Mouse (Mus musculus): ENCODE results near the gene Slc27a5. TPM values are rescaled to one million over a fixed set of nuclear protein-coding genes. Genes with fewer than 3 reads are reported as not detected.

Slc27a5 gene
- total and polyA plus RNA-seq, 3 experiments, result 0.04 TPM; not detected in 2

DNA sequence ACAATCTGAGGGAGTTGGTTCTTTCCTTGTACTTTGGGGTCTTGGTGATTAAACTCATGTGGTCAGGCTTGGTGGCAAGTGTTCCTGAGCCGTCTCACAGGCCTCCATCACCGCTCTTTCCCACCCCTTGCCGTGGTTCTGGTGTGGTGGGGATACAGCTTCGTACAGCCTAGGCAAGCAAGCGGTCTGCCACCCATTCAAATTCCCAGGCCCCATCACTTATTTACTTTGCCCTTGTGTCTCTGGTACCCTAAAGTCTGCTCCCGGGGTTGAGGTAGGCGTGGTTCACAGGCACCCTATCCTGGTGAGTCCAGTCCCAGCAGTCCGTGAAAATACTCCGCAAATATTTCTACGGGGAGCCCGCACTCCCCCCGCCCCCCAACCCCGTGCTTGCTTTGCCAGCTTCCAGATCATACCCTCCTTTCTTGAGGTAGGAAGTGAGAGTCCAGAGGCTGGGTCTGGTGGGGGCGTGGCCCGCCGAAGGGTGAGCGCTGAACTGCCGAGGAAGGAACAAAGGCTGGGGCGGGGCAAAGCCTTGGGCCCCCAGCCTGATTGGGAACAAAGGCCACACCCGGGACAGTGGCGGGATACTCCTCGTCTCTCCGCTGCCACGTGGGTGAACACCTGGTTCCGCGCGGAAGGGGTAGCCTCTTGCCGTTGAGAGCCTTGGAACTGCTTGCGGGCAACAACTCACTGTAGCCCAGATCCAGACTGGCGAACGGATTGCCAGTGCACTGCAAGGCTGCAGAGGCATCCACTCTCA is 25.0 kb upstream of the Slc27a5 start:
- Histone ChIP-seq H3K4me1 (ENCODE audit: control insufficient read depth in 1 of 2, insufficient read depth in 2 of 2) (peaks cover 10 to 35% of the 10 kb centered on the region in 2 experiments; a peak in 3 of 4 replicates), H3K4me3 (replicated peaks in 1 of 3; ENCODE audit: low read depth in 2 of 3, low read length in 2 of 3, poor library complexity in 1 of 3) (peak overlapping the region in 2 of 3 experiments; percentile 44 to 92), H3K27ac (ENCODE audit: insufficient read depth, low read depth) (peak overlapping the region; percentile 44), H3K9ac (ENCODE audit: insufficient read depth, low read depth) (peak overlapping the region; percentile 8; the same call in 1 of the 2 replicates), H3K36me3 (replicated peaks in 1 of 2; ENCODE audit: control insufficient read depth in 1 of 2, insufficient read depth in 1 of 2, low read length in 1 of 2) (peaks cover 21 to 28% of the 10 kb centered on the region in 2 experiments), H3K9me3 (replicated peaks; ENCODE audit: low read length) (no peaks in the 10 kb centered on the region), H3K4me2 (ENCODE audit: insufficient read depth, low read depth, poor library complexity, severe bottlenecking) (peak overlapping the region; percentile 84), H3K79me2 (replicated peaks; ENCODE audit: control insufficient read depth, extremely low read depth, insufficient read depth, poor library complexity, severe bottlenecking) (peaks cover 30% of the 10 kb centered on the region), H3K27me3 (replicated peaks) (peaks cover 11% of the 10 kb centered on the region)
- DNase-seq (ENCODE audit: extremely low read depth), result peak; percentile 91
- dilution Hi-C loops (cut with MboI; ENCODE audit: extremely low pct_ligation_motif_present, extremely low pct_unique_long_range_greater_than_20kb, low sequenced_read_pairs) (no loop called here), in situ Hi-C loops (cut with MboI; ENCODE audit: low pct_ligation_motif_present, low pct_unique_long_range_greater_than_20kb, low sequenced_read_pairs) (loop anchor here (25.0 kb wide), 1 partner anchor 536 kb away; the partner anchor contains the start of gene Zfp606)
- no peak for TF ChIP-seq ZC3H11A (IDR thresholded peaks at IDR 0.05; ENCODE audit: low read depth, low read length)
- no peak for TF ChIP-seq GABPA (IDR thresholded peaks at IDR 0.05; ENCODE audit: insufficient replicate concordance, low read depth, low read length)
- TF ChIP-seq ZMIZ1 (IDR thresholded peaks at IDR 0.05; ENCODE audit: low read depth, low read length), result peak; percentile 62; the same call in 1 of the 2 replicates
- TF ChIP-seq JUN (IDR thresholded peaks at IDR 0.05; ENCODE audit: insufficient read depth, low read depth, low read length), result no peak
- peak; percentile 65 for TF ChIP-seq IRF4 (IDR thresholded peaks at IDR 0.05; ENCODE audit: low read depth, low read length)
- TF ChIP-seq RCOR1 (conservative IDR thresholded peaks at IDR 0.05; ENCODE audit: low read depth, low read length), result no peak
- TF ChIP-seq USF2 (conservative IDR thresholded peaks at IDR 0.05; ENCODE audit: low read depth, low read length), result 0 out of 2 replicates have a peak, but pooled peaks have one; percentile 28
- TF ChIP-seq BHLHE40 (IDR thresholded peaks at IDR 0.05; ENCODE audit: low read depth, low read length), result peak; percentile 46
- TF ChIP-seq MAFK (IDR thresholded peaks at IDR 0.05; ENCODE audit: insufficient replicate concordance, low read length), result no peak
- TF ChIP-seq SIN3A (IDR thresholded peaks at IDR 0.05; ENCODE audit: low read length), result peak; percentile 42; the same call in 1 of the 2 replicates
- no peak for TF ChIP-seq SMC3 (IDR thresholded peaks at IDR 0.05; ENCODE audit: low read depth, low read length)
- TF ChIP-seq TBP (conservative IDR thresholded peaks at IDR 0.05; ENCODE audit: low read depth, low read length), result no peak
- TF ChIP-seq NELFE (IDR thresholded peaks at IDR 0.05; ENCODE audit: low read depth, low read length), result no peak
- TF ChIP-seq JUND (conservative IDR thresholded peaks at IDR 0.05; ENCODE audit: low read depth, low read length), result no peak
- peak; percentile 33 for TF ChIP-seq USF1 (IDR thresholded peaks at IDR 0.05; ENCODE audit: low read depth, low read length)
- peak; percentile 92 for TF ChIP-seq MXI1 (IDR thresholded peaks at IDR 0.05; ENCODE audit: low read depth, low read length)
- peak; percentile 35; the same call in 1 of the 2 replicates for TF ChIP-seq NRF1 (IDR thresholded peaks at IDR 0.05; ENCODE audit: low read depth, low read length)
- TF ChIP-seq EP300 (IDR thresholded peaks at IDR 0.05; ENCODE audit: low read length), result peak; percentile 48; the same call in 1 of the 2 replicates
- peak; percentile 77 for TF ChIP-seq ELF1 (IDR thresholded peaks at IDR 0.05; ENCODE audit: low read depth, low read length)
- no peak for TF ChIP-seq UBTF (IDR thresholded peaks at IDR 0.05; ENCODE audit: low read depth, low read length)
- TF ChIP-seq POLR2AphosphoS2 (IDR thresholded peaks at IDR 0.05; ENCODE audit: low read depth, low read length), result no peak
- TF ChIP-seq E2F4 (IDR thresholded peaks at IDR 0.05; ENCODE audit: insufficient replicate concordance, low read depth, low read length), result 0 out of 2 replicates have a peak, but pooled peaks have one; percentile 69
- TF ChIP-seq CTCF (conservative IDR thresholded peaks at IDR 0.05 in 1 of 2, IDR thresholded peaks at IDR 0.05 in 1 of 2; ENCODE audit: low read depth in 2 of 2, low read length in 2 of 2), result no peak
- TF ChIP-seq MAX (IDR thresholded peaks at IDR 0.05; ENCODE audit: low read length), result peak; percentile 99
- peak; percentile 38; the same call in 1 of the 2 replicates for TF ChIP-seq ETS1 (conservative IDR thresholded peaks at IDR 0.05; ENCODE audit: low read depth, low read length)
- 0 out of 2 replicates have a peak, but pooled peaks have one; percentile 37 for TF ChIP-seq MAZ (IDR thresholded peaks at IDR 0.05; ENCODE audit: low read depth, low read length)
- no peak for TF ChIP-seq RAD21 (IDR thresholded peaks at IDR 0.05; ENCODE audit: low read depth, low read length)
- TF ChIP-seq MYC (IDR thresholded peaks at IDR 0.05; ENCODE audit: low read depth, low read length), result peak; percentile 91
- no peak for TF ChIP-seq CHD2 (IDR thresholded peaks at IDR 0.05; ENCODE audit: low read length)
- TF ChIP-seq HCFC1 (IDR thresholded peaks at IDR 0.05; ENCODE audit: low read depth, low read length), result 0 out of 2 replicates have a peak, but pooled peaks have one; percentile 35
- 0 out of 2 replicates have a peak, but pooled peaks have one; percentile 38 for TF ChIP-seq KAT2A (IDR thresholded peaks at IDR 0.05; ENCODE audit: insufficient replicate concordance, low read length)
- no peak for TF ChIP-seq ZKSCAN1 (IDR thresholded peaks at IDR 0.05; ENCODE audit: borderline replicate concordance, low read depth, low read length)
- TF ChIP-seq TCF12 (IDR thresholded peaks at IDR 0.05; ENCODE audit: low read depth, low read length), result peak; percentile 61; the same call in 1 of the 2 replicates
- no peak for TF ChIP-seq ZNF384 (IDR thresholded peaks at IDR 0.05; ENCODE audit: low read depth, low read length)
- peak; percentile 40; the same call in 1 of the 2 replicates for TF ChIP-seq POLR2A (IDR thresholded peaks at IDR 0.05; ENCODE audit: low read depth, low read length)
- TF ChIP-seq MEF2A (IDR thresholded peaks at IDR 0.05; ENCODE audit: borderline replicate concordance, low read depth, low read length), result 0 out of 2 replicates have a peak, but pooled peaks have one; percentile 51
- TF ChIP-seq PAX5 (IDR thresholded peaks at IDR 0.05; ENCODE audit: low read length), result no peak
- no peak for TF ChIP-seq CHD1 (IDR thresholded peaks at IDR 0.05; ENCODE audit: low read depth, low read length)
